Mouse (Mus musculus) E14TG2a.4 (cell line): Measurements from ENCODE around the gene Gm26602.

Source experiments
- CTCF ChIP-seq: conservative IDR thresholded peaks from 2 replicates; pipeline ENCODE4 v1.5.1; 2014; ENCODE audit warnings: low read length
- NANOG ChIP-seq: IDR thresholded peaks from 2 replicates; pipeline ENCODE4 v1.6.1; 2014; ENCODE audit warnings: borderline replicate concordance, low read length, mixed read lengths
- POU5F1 ChIP-seq: IDR thresholded peaks from 2 replicates; pipeline ENCODE4 v1.6.1; 2014; ENCODE audit warnings: low read length, borderline replicate concordance

DNA sequence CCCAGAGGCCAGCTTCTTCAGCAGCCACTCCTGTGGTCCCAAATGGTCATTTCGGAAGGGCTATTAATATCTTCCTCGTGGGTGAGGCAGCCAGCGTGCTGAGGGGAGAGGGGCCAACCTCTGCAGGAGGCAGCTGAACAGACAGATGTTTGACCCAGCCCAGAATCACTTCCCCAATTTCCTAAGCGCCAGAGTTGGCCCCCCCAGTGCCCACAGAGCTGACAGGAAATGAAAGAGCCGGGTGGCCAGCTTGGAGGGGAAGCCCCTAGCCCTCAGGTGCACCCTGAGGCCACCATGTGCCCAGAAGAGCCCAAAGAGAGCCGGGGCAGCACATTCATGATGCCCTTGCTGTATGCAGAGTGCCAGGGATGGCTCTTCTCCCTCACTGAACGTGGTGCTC, 30.1 kb downstream of the Gm26602 start:
- TF ChIP-seq CTCF (no peak), NANOG (no peak), POU5F1 (no peak)
